Mouse (Mus musculus) liver, adult 2 months (tissue): ENCODE measurements around the gene Gm17651.

ENCODE experiments used
- CTCF ChIP-seq: fragments of 200-500 bp; IDR thresholded peaks from 2 replicates; pipeline ENCODE4 v1.5.1; 2011; ENCODE audit warnings: low read depth, low read length, control low read depth
- POLR2A ChIP-seq: fragments of 200-500 bp; IDR thresholded peaks from 2 replicates; pipeline ENCODE4 v1.6.1; 2011; ENCODE audit warnings: low read length, control low read depth; ENCODE audit not compliant: insufficient read depth; ENCODE audit errors: extremely low read depth

DNA sequence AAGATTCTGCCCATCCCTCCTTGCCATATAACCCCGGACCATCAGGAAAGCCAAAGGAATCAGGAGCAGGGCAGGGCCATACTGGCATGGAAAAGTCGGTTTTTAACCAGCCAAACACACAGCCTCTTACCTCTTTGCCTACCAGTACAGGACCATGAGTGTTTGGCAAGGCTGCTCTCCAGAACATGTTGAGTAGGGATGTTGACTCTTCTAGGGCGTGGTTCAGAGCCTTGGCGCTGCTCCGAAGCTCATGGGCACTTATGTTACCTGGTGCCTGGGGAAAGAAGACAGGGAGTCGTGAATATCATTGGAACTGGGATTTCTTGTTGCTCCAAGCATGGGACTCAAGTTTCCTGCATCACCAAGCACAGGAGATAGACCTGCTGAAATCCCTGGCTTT lies 19.3 kb upstream of the Gm17651 start:
- TF ChIP-seq CTCF = no peak
- no peak for TF ChIP-seq POLR2A
